Mouse (Mus musculus) forebrain, embryonic 12.5 days (tissue): ENCODE data around the gene Idua. TPM values are rescaled to one million over a fixed set of nuclear protein-coding genes. Genes with fewer than 3 reads are reported as not detected.

Experiments used
- ATAC-seq: fragments of 200-750 bp; cut with Nextera tagmentation; 2 replicates; pipeline ENCODE4 v1.8.0; 2017; ENCODE audit warnings: moderate TSS enrichment; ENCODE audit not compliant: low FRiP score
- H3K27ac ChIP-seq: fragments of 300-500 bp; sonication (generic); 2 replicates; pipeline ENCODE4 v1.5.1; 2016; ENCODE audit warnings: mild to moderate bottlenecking
- H3K27me3 ChIP-seq: fragments of 300-500 bp; sonication (generic); 2 replicates; pipeline ENCODE4 v1.6.1; 2016; ENCODE audit warnings: mild to moderate bottlenecking
- H3K36me3 ChIP-seq: fragments of 300-500 bp; sonication (generic); replicated peaks from 2 replicates; pipeline ENCODE4 v1.6.1; 2016; ENCODE audit warnings: mild to moderate bottlenecking
- H3K4me1 ChIP-seq: fragments of 300-500 bp; sonication (generic); 2 replicates; pipeline ENCODE4 v1.6.1; 2016
- H3K4me2 ChIP-seq: fragments of 300-500 bp; sonication (generic); 2 replicates; pipeline ENCODE4 v1.6.1; 2016; ENCODE audit warnings: mild to moderate bottlenecking, moderate library complexity
- H3K4me3 ChIP-seq: fragments of 300-500 bp; sonication (generic); replicated peaks from 2 replicates; pipeline ENCODE4 v1.5.1; 2016; ENCODE audit warnings: mild to moderate bottlenecking
- H3K9ac ChIP-seq: fragments of 300-500 bp; sonication (generic); 2 replicates; pipeline ENCODE4 v1.6.1; 2016; ENCODE audit warnings: mild to moderate bottlenecking
- H3K9me3 ChIP-seq: fragments of 300-500 bp; sonication (generic); 2 replicates; pipeline ENCODE4 v1.6.1; 2016
- WGBS: fragments of 180-500 bp; shearing (Covaris S2); methylation state at CpG from one replicate; pipeline ENCODE4 v1.1.7; 2016; 5-methylcytosine and 5-hydroxymethylcytosine counted together
- polyA plus RNA-seq: library from polyadenylated mRNA; unstranded; fragments of >200 nt; fragmentation: Nextera tagmentation; extraction: Ambion mirVana; gene quantifications from 2 replicates; pipeline ENCODE4 v1.2.1, GENCODE M21; 2016

Gene Idua
- polyA plus RNA-seq, 1 experiment from 2014 or later: 9.6 TPM

DNA sequence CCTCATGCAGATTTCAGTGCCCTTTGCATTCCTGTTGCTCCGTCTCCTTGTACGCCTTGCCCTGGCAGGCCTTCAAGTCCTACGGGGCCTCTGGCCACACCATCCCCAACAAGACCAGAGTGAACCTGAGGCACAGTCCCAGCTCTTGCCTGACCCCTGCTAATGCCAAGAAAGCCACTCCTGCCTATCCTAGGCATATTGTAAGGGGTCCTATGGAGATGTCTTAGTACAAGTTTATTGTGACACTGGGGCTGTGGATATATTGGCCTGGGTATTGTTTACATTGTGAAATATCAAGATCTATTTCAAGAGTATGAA, 13.8 kb upstream of the Idua start:
- no peak for ATAC-seq
- Histone ChIP-seq H3K4me3 (no peak overlapping the region), H3K36me3 (peaks cover 64% of the 10 kb centered on the region)

DNA sequence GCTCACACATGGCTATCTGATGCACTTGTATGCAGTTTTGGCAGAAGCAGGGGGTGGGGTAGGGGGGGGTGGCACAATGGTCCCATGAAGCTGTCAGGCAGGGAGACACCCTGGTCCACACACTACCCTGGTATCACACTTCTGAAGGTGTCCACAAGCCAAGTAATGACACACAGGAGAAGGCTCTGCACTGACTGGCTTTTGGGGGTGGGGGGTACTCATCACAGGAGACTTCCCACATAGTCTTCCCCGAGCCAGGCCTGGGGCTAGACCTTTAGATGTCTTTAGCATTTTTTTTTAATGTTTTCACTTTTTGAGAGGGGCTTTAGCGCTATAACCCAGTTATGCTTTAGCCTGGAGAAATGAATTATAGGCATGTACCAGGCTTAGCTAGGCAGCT, 12.8 kb upstream of the Idua start:
- H3K4me3 ChIP-seq: no peak overlapping the region
- H3K27ac ChIP-seq: no peak overlapping the region
- ATAC-seq: no peak
- 84% methylated on average over 2 of the region's 2 CpGs for WGBS
- no peak overlapping the region for H3K4me2 ChIP-seq
- no peaks in the 10 kb centered on the region for H3K27me3 ChIP-seq
- no peaks in the 10 kb centered on the region for H3K9me3 ChIP-seq
- H3K9ac ChIP-seq: no peak overlapping the region
- no peaks in the 10 kb centered on the region for H3K4me1 ChIP-seq
- peaks cover 65% of the 10 kb centered on the region for H3K36me3 ChIP-seq

More for the DNA sequence above, 13.8 kb upstream of the Idua start:
- no peaks in the 10 kb centered on the region for H3K27me3 ChIP-seq
- no peak overlapping the region for H3K9ac ChIP-seq
- WGBS: 87% methylated on average over 3 of the region's 3 CpGs
- H3K4me1 ChIP-seq: no peaks in the 10 kb centered on the region
- no peaks in the 10 kb centered on the region for H3K9me3 ChIP-seq
- no peak overlapping the region for H3K27ac ChIP-seq
- no peak overlapping the region for H3K4me2 ChIP-seq

DNA sequence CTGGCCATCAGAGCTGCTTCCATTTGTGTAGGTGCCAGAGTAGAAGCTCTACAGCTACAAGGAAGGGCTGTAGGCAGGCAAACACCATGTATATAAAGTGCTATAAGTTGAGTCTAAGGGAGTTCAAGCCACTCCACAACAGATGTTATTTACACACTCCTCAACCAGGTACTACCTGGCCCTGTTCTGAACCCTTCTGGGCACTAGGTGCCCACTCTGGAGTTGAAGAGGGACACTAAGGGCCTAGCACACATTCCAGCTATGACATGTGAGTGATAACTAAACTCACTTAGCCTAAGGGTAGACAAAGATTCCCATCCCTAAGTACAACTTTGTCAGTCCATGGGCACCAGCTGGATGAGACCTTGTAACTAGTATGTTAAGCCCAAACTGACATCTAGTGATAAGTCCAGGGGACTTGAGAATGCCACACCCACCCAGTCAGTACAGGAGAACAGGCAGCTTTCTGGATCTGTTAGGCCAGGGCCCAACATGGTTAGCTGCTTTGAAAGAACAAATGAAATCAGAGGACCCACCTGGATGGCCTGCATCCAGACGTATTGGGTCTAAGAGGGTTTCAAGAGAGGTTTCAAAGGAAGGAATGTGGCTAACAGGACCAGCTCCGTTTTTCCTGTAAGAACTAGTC, 12.2 kb upstream of the Idua start:
- Histone ChIP-seq H3K4me1 (no peaks in the 10 kb centered on the region), H3K4me2 (no peak overlapping the region), H3K9me3 (no peaks in the 10 kb centered on the region), H3K9ac (no peak overlapping the region), H3K27ac (no peak overlapping the region), H3K4me3 (no peak overlapping the region), H3K36me3 (peaks cover 72% of the 10 kb centered on the region), H3K27me3 (no peaks in the 10 kb centered on the region)
- 87% methylated on average over 2 of the region's 2 CpGs for WGBS
- ATAC-seq: no peak

DNA sequence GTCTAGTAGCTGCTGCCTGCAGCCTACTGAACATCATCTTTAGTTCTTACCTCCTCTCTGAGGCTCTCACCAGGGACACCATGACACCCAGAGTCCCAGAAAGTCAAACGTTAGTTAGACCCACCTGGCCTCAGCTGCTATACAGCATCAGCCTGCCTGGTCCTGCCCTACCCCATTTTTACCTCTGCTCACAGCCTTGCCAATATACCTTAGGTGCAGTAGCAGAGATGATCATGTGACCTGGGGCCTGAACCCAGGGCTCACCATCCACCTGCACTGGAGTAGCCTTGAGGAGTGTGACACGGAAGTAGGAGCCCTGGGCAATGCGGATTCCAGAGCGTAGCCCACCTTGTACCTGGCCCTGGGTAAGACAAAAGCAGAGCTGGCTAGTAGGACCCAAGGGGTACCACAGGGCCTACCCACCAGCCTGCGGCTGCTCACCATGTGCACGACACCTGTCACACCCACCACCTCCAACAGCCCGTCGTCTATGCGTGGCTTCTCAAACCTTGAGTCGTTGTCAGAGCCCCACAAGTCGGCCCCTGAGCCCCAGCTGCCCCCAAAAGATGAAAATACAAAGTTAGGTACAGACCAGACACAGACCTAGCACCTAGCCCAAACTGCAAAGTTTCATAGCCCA, 11.1 kb upstream of the Idua start:
- H3K27me3 ChIP-seq: no peaks in the 10 kb centered on the region
- H3K27ac ChIP-seq: no peak overlapping the region
- H3K4me2 ChIP-seq: no peak overlapping the region
- no peak overlapping the region for H3K9ac ChIP-seq
- 89% methylated on average over 11 of the region's 11 CpGs for WGBS
- peaks cover 79% of the 10 kb centered on the region for H3K36me3 ChIP-seq
- no peak for ATAC-seq
- H3K4me1 ChIP-seq: no peaks in the 10 kb centered on the region
- no peaks in the 10 kb centered on the region for H3K9me3 ChIP-seq
- no peak overlapping the region for H3K4me3 ChIP-seq

DNA sequence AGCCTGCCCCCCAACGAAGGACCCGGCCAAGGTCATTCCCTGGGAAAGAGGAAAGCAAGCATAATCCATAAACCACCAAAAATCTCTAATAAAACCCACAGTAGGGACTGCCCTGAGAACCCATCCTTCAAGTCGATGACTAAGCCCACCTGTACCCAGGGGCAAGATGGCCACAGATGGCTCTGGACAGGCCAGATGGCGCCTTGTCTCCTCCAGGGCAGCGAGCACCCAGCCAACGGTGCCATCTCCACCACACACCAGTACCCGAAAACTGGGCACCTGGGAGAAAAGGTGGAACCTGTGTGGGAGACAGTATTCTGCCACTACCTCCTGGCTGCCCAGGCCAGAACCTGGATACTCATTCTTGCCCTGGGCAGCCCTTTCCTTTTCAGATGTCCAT, 9.8 kb upstream of the Idua start:
- no peaks in the 10 kb centered on the region for H3K9me3 ChIP-seq
- no peak for ATAC-seq
- H3K4me2 ChIP-seq: no peak overlapping the region
- peaks cover 86% of the 10 kb centered on the region for H3K36me3 ChIP-seq
- H3K4me3 ChIP-seq: no peak overlapping the region
- no peaks in the 10 kb centered on the region for H3K27me3 ChIP-seq
- H3K27ac ChIP-seq: no peak overlapping the region
- H3K4me1 ChIP-seq: no peaks in the 10 kb centered on the region
- no peak overlapping the region for H3K9ac ChIP-seq
- 93% methylated on average over 7 of the region's 7 CpGs for WGBS

DNA sequence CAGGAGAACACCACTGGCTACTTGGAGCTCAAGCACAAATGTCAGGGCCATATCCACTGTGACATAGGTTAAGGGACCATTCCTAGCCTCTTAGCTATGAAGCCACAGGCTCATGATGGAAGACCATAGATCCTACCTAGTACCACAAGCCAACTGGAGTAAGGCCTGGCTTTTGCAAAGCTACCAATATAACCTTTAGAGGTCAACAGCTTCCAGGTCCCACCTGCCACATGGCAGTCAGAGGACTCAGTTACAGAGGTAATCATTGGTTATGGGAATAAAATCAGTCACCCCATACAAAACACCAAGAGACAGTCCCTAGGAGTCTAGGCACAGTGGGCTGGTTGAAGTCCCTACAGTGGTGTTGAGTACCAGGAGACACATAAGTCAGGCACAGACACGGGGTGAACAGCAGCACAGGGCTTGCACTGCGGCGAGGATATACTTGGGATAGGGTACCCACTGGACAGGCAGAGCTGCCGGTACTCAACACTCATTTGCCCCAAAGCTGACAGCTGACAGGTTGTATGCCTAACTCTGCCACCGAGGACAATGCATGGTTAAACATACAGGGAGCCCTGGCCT, 8.9 kb upstream of the Idua start:
- no peak for ATAC-seq
- peaks cover 88% of the 10 kb centered on the region for H3K36me3 ChIP-seq
- H3K27me3 ChIP-seq: no peaks in the 10 kb centered on the region
- no peak overlapping the region for H3K4me2 ChIP-seq
- no peaks in the 10 kb centered on the region for H3K4me1 ChIP-seq
- H3K4me3 ChIP-seq: no peak overlapping the region
- WGBS: 89% methylated on average over 5 of the region's 5 CpGs
- no peak overlapping the region for H3K27ac ChIP-seq
- H3K9ac ChIP-seq: no peak overlapping the region
- no peaks in the 10 kb centered on the region for H3K9me3 ChIP-seq

DNA sequence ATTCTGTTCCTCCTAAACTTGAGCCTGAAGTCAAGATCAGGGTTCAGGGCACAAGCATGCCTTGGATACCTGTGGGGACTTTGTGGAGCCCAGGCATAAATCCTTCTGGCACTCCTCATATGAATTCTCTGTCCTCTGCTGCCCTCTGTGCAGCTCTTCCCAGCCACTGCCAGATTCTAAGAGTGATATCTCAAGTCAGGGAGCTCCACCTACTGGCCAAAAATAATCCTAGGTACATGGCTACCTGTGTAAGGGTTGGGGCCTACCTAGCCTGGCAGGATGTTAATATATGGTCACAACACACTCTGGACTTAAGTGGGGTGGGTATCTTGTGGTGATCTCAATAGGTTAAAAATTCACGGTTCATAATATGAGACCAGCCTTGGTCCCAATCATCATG, 8.3 kb upstream of the Idua start:
- Histone ChIP-seq H3K36me3 (peaks cover 85% of the 10 kb centered on the region), H3K9ac (no peak overlapping the region), H3K4me2 (no peak overlapping the region), H3K4me3 (no peak overlapping the region), H3K4me1 (no peaks in the 10 kb centered on the region), H3K9me3 (no peaks in the 10 kb centered on the region), H3K27ac (no peak overlapping the region), H3K27me3 (no peaks in the 10 kb centered on the region)
- ATAC-seq: no peak
- WGBS: 76% methylated on average over 1 of the region's 1 CpGs

DNA sequence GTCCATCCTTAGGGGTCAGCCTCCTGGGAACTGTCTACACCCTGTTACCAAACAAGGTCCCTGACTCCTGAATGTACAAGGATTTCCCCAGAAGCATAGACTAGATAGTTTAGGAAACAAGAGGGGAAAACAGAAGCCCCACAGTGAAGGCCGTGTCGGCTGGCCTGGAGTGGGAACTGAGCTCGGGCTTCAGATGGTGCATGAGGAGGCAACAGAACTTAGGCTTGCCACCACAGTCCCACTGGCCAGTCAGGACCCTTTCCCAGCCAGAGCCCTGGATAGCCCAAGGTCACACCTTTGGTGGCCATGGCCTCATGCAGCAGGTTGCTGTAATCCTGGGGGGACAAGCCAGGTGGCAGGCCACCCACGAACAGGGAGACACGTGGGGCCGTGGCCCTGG, 6.8 kb upstream of the Idua start:
- WGBS: 91% methylated on average over 6 of the region's 6 CpGs
- Histone ChIP-seq H3K36me3 (peaks cover 81% of the 10 kb centered on the region), H3K27me3 (no peaks in the 10 kb centered on the region), H3K9me3 (no peaks in the 10 kb centered on the region), H3K4me2 (no peak overlapping the region), H3K4me1 (0 out of 2 replicates have a peak, but pooled peaks cover under 1% of the 10 kb centered on the region), H3K9ac (no peak overlapping the region), H3K27ac (no peak overlapping the region), H3K4me3 (no peak overlapping the region)
- ATAC-seq: no peak

DNA sequence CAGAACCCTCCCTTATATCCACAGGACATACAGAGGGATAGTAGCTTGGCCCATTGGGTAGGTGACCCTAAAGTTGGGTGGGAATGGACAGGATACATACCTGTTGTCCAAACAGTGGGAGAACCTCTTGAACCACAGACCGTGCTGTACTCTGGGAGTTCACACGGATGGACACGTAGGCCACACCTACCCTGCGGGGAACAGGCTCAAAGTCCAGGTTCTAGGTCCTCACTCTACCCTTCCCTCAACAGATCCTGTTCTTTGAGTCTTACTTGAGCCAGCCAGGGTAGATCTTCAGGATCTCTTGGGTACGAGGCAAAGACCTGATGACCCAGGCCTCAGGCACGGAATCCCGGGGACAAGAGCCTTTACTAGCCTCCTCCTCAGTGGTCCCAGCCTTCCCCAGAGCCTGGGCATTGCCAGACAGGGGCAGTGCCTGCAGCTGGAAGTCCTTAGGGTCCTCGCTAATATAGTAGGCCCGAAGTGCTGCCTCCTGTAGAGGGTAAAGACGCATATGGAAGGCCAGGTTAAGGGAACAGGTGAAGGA, 5.6 kb upstream of the Idua start:
- Histone ChIP-seq H3K9ac (no peak overlapping the region), H3K4me3 (no peak overlapping the region), H3K4me1 (peaks cover 12% of the 10 kb centered on the region), H3K27me3 (no peaks in the 10 kb centered on the region), H3K9me3 (no peaks in the 10 kb centered on the region), H3K36me3 (peaks cover 70% of the 10 kb centered on the region), H3K27ac (no peak overlapping the region), H3K4me2 (no peak overlapping the region)
- no peak for ATAC-seq
- 95% methylated on average over 10 of the region's 10 CpGs for WGBS

DNA sequence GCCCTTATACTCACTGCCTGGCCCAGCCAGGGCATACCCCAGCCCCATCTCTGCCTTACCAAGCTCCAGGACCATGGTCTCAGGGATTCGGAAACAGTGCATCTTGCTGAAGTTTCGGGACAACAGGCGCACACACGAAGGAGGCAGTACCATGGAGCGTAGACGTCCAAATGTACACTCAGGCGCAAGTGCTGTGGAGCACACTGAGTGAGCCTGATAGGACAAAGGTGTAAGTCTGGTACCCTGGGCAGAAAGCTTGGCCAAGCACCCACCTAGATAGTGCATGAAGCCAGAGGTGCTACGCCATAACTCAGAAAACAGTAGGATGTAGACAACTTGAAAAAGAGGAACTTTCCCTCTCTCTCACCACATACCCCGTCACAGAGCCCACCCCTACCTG, 4.8 kb upstream of the Idua start:
- H3K36me3 ChIP-seq: peaks cover 62% of the 10 kb centered on the region
- ATAC-seq: no peak
- H3K9ac ChIP-seq: no peak overlapping the region
- WGBS: 96% methylated on average over 9 of the region's 9 CpGs
- H3K27ac ChIP-seq: no peak overlapping the region
- no peak overlapping the region for H3K4me3 ChIP-seq
- no peak overlapping the region for H3K4me2 ChIP-seq
- no peaks in the 10 kb centered on the region for H3K27me3 ChIP-seq
- peaks cover 19% of the 10 kb centered on the region for H3K4me1 ChIP-seq
- no peaks in the 10 kb centered on the region for H3K9me3 ChIP-seq

DNA sequence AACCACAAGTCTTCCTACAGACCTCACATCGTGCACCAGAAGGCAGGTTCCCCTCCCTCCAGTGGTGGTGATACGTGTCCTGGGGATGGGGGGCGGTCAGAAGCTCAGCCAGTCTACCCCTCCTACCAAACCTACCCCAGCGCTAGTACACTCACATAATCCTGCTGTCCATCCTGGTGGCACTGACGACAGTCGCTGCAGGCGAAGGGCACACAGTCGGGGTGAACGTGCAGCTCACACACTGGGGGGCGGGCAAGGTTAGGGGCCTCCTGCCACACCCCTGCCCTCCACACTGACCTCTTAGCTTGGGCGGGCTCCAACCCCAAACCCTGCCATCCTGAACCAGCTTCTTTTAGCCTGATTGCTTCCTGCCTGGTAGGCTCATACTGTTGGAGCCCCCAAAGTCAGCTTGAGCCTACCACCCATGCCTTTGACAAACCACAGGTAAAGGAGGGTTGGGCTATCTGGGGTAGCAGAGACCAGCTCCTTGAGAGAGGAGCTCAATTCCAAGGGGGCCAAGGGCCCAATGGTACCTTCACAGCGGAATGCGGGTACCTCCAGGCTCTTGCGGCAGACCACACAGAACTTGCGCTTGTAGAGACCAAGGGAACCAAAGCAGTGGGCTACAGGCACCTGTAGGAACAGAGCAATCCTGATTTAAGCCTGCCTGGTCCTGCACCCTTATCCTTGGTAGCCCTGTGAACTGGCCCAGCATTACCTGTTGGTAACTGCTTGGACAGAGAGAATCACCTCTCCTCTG, 4.1 kb upstream of the Idua start:
- no peaks in the 10 kb centered on the region for H3K27me3 ChIP-seq
- no peak overlapping the region for H3K4me2 ChIP-seq
- no peak overlapping the region for H3K27ac ChIP-seq
- ATAC-seq: no peak
- no peaks in the 10 kb centered on the region for H3K9me3 ChIP-seq
- peaks cover 23% of the 10 kb centered on the region for H3K4me1 ChIP-seq
- WGBS: 89% methylated on average over 15 of the region's 15 CpGs
- H3K4me3 ChIP-seq: no peak overlapping the region
- no peak overlapping the region for H3K9ac ChIP-seq
- peaks cover 55% of the 10 kb centered on the region for H3K36me3 ChIP-seq

DNA sequence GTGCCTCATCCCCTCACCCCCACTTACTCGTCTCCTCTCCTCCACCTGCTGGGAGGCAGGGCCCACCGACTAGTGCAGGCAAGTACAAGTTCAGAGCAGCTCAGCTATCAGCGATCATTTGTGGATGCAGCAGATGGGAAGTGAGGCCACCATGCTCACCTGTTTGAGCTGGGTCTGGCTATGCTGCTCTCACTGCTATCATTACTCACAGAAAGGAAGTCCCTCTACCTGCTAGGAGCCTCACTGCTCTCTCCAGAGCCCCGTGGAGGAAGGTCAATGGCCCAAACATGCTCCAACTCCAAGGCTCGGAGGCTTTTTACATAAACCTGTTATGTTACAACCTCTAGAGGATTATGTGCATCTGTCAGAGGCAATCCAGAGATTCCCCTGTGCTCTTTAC, 2.7 kb upstream of the Idua start:
- Histone ChIP-seq H3K4me1 (peaks cover 23% of the 10 kb centered on the region), H3K4me3 (no peak overlapping the region), H3K27me3 (no peaks in the 10 kb centered on the region), H3K27ac (no peak overlapping the region), H3K4me2 (no peak overlapping the region), H3K9ac (no peak overlapping the region), H3K36me3 (peaks cover 47% of the 10 kb centered on the region), H3K9me3 (no peaks in the 10 kb centered on the region)
- WGBS: 84% methylated on average over 5 of the region's 5 CpGs
- no peak for ATAC-seq
